Mouse (Mus musculus) lung, postnatal 0 days (tissue): ENCODE results near the gene Ntrk2.

ENCODE experiments used
- CTCF ChIP-seq: IDR thresholded peaks from 2 replicates; pipeline ENCODE4 v1.5.1; 2016; ENCODE audit warnings: antibody characterized with exemption, mild to moderate bottlenecking
- EP300 ChIP-seq: IDR thresholded peaks from 2 replicates; pipeline ENCODE4 v1.6.1; 2016; ENCODE audit warnings: antibody characterized with exemption, mild to moderate bottlenecking, control low read depth

DNA sequence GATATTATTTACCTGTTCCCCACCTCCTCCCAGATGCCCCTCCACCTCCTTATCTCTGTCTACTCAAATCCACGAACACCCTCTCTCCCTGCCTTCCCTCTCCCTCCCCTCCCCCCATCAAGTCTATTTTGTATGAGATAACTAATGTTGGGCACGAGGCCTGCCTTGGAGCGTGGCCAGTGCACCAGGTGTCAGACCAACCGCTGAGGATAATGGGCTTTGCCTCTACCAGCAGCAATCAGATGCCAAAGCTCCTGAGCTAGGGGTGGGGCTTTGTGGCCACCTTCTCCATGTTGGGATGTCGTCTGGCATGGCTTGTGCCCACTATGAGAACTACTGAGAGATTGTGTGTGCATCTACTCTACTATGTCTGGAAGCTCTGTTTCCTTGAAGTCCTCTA, 161.8 kb downstream of the Ntrk2 start:
- no peak for TF ChIP-seq CTCF
- TF ChIP-seq EP300 = no peak
